ENCODE assay signal across 22 mouse cellular contexts in genomic region chr13:69864911-69865310, GRCm38 (mm10).
DNase-seq lines count a peak whose midpoint lies in the region; ATAC-seq lines count a peak whose summit lies in the region.
"Had no signal": no experiment of that assay in that cellular context is flagged by ENCODE, and none has a peak within 500 bp of the region (broad histone marks: within the 10 kb centered on the region; RNA-seq: fewer than 3 reads in every experiment).

No protein-coding gene starts in this region.

- H3K9me3 ChIP-seq in neural tube, embryonic 15.5 days (replicated peaks), result no peaks in the 10 kb centered on the region
- H3K9me3 ChIP-seq: embryonic facial prominence, embryonic 13.5 days; forebrain, embryonic 10.5 days; heart, embryonic 13.5 days; hindbrain, embryonic 12.5 days had no signal

- 69% methylated on average over 8 of the region's 8 CpGs for WGBS in neural tube, embryonic 15.5 days

- peak; percentile 47 for ATAC-seq in frontal cortex, adult (ENCODE audit: low TSS enrichment)
- ATAC-seq in neural tube, embryonic 15.5 days (ENCODE audit: low FRiP score), result no peak
- ATAC-seq: CD4-positive, CD25-positive, alpha-beta regulatory T cell, adult 4 months; hindbrain, embryonic 16.5 days; inflammation-experienced regulatory T-cells, adult 6 months; intestine, postnatal 0 days had no signal

- H3K27me3 ChIP-seq in neural tube, embryonic 15.5 days (replicated peaks), result no peaks in the 10 kb centered on the region
- H3K27me3 ChIP-seq: embryonic facial prominence, embryonic 13.5 days; heart, embryonic 13.5 days; hindbrain, embryonic 12.5 days had no signal

- no peak overlapping the region for H3K4me3 ChIP-seq in neural tube, embryonic 15.5 days (replicated peaks)
- H3K4me3 ChIP-seq: embryonic facial prominence, embryonic 13.5 days; forebrain, embryonic 10.5 days; heart, embryonic 13.5 days; hindbrain, embryonic 12.5 days had no signal

- H3K36me3 ChIP-seq in neural tube, embryonic 15.5 days, result no peaks in the 10 kb centered on the region
- H3K36me3 ChIP-seq: embryonic facial prominence, embryonic 13.5 days; forebrain, embryonic 10.5 days; G1E; heart, embryonic 13.5 days; hindbrain, embryonic 12.5 days had no signal

- DNase-seq in frontal cortex, postnatal 14 days (ENCODE audit: low spot score in 2 of 2), result no peak
- no peak for DNase-seq in neural tube, embryonic 10.5 days (ENCODE audit: extremely low spot score, low spot score)
- peak; percentile 13 for DNase-seq in gonadal fat pad, adult 2 months (ENCODE audit: low read depth)
- no peak for DNase-seq in B cell, adult 2 months
- no peak for DNase-seq in heart, postnatal 25 days (ENCODE audit: low spot score)
- DNase-seq: adrenal gland, postnatal 10 days; cerebellum, adult 11-12 months; cerebellum, adult 9-10 months; cerebellum, postnatal 25 days; gastrocnemius, postnatal 10 days; heart, postnatal 4 days had no signal

- H3K9ac ChIP-seq in neural tube, embryonic 15.5 days (replicated peaks), result no peak overlapping the region
- H3K9ac ChIP-seq: embryonic facial prominence, embryonic 13.5 days; heart, embryonic 13.5 days; hindbrain, embryonic 12.5 days had no signal

- peaks cover 3% of the 10 kb centered on the region; the same call in 1 of the 2 replicates for H3K4me1 ChIP-seq in neural tube, embryonic 15.5 days
- H3K4me1 ChIP-seq: embryonic facial prominence, embryonic 13.5 days; forebrain, embryonic 10.5 days; heart, embryonic 13.5 days; hindbrain, embryonic 12.5 days had no signal

- 0 out of 2 replicates have a peak overlapping the region, but pooled peaks have one; percentile 23 for H3K27ac ChIP-seq in neural tube, embryonic 15.5 days (replicated peaks)
- H3K27ac ChIP-seq: embryonic facial prominence, embryonic 13.5 days; forebrain, embryonic 10.5 days; heart, embryonic 13.5 days; hindbrain, embryonic 12.5 days had no signal

- intact Hi-C loops in heart, postnatal 25 days (cut with DNase I), result no loop called here

- no peak overlapping the region for H3K4me2 ChIP-seq in neural tube, embryonic 15.5 days
- H3K4me2 ChIP-seq: embryonic facial prominence, embryonic 13.5 days; heart, embryonic 13.5 days; hindbrain, embryonic 12.5 days had no signal
